Mouse (Mus musculus) urinary bladder, postnatal 14 days (tissue): ENCODE results near the gene Pigv.
"Not testable (repeated sequence)": the region's sequence is repeated elsewhere in the genome, so short reads cannot be mapped to it uniquely, and the experiment has no call there.

ENCODE experiments used
- DNase-seq: peaks from one replicate; pipeline ENCODE4 v3.0.0; 2021; ENCODE audit warnings: low spot score

The Pigv gene

GRCm38 (mm10) chr4:133672845-133673647, 599 bp upstream of the Pigv start:
- DNase-seq = peak; percentile 40

DNA sequence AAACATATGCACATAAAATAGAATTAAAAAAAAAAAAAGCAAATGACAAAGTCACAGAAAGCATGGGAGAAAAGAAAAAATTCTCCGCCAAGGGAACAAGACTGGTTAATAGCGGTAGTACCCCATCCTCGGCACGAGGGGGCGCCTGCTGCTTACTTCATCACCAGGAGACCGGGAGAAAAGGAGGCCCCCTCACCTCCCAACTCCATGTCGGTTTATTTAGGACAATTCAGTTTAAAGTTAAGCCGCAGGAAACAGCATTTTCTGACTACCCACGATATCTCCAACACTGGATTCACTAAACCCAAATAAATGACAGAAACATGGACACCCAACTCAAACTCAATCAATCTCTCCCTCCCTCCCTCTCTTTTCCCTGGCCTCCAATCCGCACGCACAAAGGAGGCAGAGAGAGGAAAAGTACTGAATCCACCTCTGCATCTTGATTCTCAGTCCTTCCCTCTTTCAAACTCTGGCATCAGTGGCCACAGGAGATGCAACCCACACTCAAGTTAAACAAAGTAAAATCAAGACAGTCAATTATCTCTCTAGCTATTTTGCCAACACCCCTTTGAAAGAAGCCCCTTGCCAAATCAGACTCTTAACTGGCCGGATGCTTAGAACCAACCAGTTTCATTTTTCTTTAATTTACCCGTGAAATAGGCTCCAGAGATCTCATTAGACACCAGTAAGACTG, 1.1 kb downstream of the Pigv start:
- peak; percentile 87 for DNase-seq

DNA sequence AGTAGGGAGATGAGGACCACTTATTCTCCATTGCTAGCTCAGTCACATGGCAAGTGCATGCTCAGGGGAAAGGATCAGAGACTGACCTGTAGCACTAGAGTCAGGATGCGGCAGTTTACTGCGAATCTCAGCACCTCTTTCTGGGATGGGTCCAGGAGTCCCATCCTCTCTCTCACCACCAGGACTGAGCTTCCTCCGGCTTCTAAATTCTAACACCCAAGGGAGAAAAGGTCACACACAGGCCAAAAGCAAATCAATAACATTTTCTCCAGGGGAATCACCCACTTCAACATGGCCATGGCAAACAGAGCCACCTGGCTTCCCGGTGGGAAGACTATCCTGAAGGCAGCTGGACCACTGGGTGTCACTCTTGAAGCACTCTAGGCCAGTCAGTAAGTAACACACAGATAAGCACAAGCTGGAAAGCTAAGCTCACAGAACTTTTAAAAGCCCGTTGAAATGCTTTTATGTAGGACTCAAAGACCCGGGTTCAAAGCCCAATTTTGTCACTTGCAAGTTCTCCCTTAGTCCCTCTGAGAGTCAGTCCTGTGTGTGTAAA, 2.7 kb downstream of the Pigv start:
- DNase-seq = no peak

DNA sequence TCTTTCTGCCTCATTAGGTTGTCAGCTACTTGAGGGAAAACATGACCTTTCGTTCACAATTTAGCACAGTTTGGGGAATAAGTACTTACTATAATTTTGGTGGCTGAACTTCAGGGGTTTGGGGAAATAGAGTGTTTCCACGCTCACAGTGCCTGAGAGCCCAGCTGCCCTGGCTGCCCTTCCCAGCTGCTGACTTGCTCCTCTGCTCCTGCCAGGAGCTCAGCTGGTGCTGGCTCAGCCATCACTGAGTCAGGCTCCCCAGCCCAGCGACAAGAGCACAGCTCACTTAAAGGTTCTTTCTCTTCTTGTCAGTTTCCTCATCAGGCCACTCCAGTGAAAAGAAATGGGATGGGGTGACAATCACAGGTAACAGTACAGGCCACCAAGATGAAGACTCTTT, 3.9 kb downstream of the Pigv start:
- no peak for DNase-seq

DNA sequence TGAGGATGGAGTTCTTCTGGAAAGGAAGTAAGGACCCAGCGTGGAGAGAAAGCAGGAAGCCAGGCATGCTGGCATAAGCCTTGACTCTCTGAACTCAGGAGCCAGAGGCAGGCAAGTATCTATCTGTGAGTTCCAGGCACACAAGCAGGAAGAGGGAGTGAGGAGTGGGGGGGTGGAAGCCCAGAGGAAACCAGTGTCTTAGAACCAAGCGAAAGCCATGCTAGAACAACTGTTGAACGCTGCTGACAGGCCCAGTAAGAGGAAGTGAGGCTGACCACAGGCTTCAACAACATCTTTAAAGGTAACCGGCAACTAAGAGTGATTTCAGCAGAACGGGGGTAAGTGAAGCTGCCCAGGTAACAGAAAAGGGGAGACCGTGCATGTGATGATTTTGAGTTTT, 6.2 kb downstream of the Pigv start:
- DNase-seq = no peak

DNA sequence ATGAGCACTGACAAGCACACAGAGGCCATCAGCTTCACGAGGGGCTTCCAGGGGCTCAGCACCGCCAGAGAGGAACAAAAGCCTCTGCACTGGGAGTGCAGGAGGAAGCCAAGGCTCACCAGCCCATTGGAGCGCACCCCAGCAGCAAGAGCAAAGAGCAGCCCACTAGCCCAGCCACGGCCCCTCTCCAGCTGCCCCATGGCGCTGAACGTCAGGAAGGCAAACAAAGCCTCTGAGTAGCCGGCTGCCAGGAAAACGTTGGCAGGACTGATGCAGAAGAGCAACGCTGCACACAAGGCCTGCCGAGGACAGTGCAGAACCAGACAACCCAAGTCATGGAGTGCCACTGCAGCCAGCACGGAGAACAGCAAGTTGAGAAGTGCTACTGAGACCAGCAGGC, 7.3 kb downstream of the Pigv start:
- no peak for DNase-seq

GRCm38 (mm10) chr4:133662945-133663344, 9.5 kb downstream of the Pigv start:
- no peak for DNase-seq

DNA sequence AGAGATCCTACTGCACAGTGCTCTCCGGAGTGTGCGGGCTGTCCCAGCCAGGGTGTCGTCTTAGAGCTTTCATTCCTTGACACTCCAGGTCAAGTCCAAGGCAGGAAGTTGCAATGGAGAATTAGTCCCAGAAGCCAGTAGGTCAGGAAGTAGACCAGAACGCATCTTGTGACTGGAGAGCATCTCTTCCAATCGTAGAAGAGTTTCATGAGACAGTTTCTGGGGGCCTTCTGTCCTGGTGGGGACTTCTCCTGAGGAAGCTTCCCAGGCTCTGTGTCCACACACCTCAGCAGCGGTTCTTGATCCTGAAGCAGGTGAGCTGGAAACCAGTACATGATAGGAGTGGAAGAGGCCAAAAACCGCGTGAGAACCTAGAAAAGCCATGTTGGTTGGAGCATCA, 10.0 kb downstream of the Pigv start:
- DNase-seq = no peak

DNA sequence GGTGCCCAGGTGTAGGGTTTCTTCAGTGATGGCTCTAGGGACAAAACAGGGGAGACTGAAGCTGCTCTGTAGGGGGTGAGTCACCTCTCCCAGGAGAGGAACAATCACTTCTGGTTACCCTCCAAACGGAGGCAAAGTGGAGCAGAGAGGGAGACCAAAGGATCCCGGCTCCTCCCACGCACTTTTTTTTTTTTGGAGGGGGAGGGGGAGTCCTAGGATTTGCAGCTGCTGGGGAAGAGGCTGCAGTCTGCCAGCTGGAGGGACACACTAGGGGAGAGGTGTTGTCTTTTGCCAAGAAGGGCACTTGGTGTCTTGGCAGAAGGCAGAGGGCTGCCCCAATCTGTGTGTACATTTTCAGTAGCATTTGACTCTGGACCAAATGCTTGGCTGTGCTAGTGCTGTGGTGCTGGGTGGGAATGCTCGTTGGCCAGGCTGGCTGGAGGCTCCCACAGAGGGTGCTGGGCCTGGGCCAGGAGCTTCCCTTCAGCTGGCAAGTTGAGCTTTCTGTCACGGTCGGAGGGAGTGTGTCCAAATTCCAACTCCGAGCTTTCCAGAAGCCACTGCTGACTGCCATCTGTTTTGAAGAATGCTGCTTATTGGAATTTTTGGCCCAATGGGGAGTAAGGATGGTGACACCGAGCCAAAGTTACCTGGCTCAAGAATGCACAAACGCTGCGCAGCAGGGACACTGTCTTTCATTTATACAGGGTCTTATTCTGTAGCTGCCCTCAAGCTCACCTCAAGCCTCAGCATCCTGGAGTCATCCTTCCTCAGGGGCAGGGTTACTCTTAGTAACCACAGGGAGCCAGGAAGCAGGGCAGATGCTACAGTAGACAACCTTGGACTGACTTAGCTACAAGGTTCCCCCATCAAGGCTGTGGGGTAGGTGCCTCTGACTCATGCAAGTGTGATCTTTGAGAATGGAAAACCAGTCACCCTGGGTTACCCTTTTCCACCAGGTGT, 12.0 kb downstream of the Pigv start:
- peak; percentile 79 for DNase-seq

- peak; percentile 71 for DNase-seq
Observed at GRCm38 (mm10) chr4:133659497-133660192, 12.8 kb downstream of the Pigv start.

DNA sequence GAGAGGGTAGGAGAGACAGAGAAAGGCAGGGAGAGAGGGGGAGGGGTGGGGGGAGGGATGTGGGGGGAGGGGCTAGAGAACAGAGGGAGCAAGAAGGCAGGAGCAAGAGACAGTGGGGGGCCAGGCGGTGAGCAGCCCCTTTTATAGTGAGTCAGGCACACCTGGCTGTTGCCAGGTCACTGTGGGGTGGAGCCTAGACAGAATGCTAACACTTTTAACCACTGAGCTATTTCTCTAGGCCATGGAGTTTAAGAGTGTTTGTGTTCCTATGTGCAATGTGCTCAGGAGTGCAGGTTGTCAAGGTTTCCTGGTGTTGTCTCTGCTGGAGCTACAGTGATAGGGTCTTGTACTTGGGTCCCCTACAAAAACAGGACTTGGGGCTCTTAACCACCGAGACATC, 13.7 kb downstream of the Pigv start:
- no peak for DNase-seq

DNA sequence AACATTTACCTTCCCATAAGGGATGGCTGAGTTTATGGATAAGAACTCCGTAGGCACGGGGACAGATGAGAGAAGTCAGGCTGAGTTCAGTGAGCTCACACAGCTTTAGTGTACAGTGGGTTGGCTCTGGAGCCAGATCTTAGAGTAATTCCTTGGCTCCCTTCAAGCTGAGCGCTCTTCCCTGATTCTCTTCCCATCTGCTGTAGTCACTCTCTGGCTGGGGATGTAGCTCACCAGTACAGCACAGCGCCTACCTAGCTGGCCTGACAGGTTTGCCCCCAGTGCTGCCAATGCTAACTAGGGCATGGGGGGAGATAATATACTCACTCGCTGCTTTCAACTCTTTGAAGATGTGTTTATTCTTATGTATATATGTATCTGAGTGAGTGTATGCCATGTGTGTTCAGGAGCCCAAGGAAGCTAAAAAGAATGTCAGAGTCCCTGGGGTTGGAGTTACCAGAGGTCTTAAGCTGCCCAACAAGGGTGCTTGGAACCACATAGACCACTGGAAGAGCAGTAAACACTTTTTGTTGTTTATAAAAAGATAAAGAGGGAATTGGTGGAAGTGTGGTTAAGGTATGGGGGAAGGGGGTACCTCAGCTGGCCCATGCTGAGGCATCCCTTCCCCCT, 14.5 kb downstream of the Pigv start:
- no peak for DNase-seq

DNA sequence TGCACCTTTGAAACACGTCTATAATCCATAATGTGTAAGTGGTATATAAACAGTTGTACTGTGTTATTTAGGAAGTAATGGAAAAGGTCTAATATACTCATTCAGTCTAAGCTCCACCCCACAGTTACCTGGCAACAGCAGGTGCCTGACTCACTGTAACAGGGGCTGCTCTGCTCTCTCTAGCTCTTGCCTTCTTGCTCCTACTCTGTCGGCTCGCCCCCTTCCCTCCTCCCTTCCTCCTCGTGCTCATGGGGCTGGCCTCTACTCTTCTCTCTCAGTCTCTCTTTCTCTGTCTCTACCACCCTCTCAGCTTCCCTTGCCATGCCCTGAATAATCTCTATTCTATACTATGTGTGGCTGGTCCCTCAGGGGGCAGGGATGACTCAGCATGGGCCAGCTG, 15.4 kb downstream of the Pigv start:
- DNase-seq = no peak

- DNase-seq = no peak
Observed at GRCm38 (mm10) chr4:133656294-133656693, 16.2 kb downstream of the Pigv start.

DNA sequence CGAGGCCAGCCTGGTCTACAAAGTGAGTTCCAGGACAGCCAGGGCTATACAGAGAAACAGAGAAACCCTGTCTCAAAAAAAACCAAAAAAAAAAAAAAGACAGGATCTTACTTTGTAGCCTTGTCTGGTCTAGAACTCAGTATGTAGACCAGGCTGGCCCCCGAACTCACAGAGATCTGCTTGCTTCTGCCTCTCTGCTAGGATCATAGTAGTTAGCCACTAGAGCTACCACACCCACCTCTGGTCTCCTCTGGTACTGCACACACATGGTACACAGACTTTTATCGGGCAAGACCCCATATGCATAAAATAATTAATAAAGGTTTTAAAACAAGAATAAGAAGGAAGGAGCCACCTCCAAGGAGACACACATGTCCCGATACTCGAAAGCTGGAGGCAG, 18.4 kb downstream of the Pigv start:
- not testable (repeated sequence) for DNase-seq

- DNase-seq = no peak
Observed at GRCm38 (mm10) chr4:133652746-133653145, 19.7 kb downstream of the Pigv start.

GRCm38 (mm10) chr4:133651986-133652385, 20.5 kb downstream of the Pigv start:
- DNase-seq = no peak

DNA sequence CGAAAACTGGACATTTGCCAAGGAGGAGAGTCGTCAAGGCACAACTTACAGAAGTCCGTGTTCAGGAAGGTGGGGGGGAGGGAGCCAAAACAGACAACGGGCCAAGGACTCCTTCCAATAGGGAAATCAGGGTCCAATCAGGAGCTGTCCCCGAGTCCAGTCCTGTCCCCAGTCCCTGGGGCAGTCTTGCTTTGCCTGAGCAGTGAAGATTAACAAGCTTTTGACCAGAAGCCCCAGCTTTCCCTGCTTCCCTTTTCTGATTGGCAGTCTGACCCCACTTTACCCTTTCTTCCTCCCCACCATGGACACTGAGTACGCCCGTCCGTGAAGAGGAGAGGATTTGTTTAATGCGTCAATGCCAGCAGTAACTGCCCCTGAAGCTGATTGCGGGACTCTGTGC, 21.0 kb downstream of the Pigv start:
- DNase-seq = no peak

GRCm38 (mm10) chr4:133649989-133650699, 22.3 kb downstream of the Pigv start, which contains the start of gene Zdhhc18:
Gene Zdhhc18, minus strand, starts transcription at chr4:133650154.
- DNase-seq = peak; percentile 84

GRCm38 (mm10) chr4:133649464-133649863, 23.0 kb downstream of the Pigv start:
- DNase-seq = not testable (repeated sequence)
